19 mouse cellular contexts compared by ENCODE assay signal in the genomic region with DNA sequence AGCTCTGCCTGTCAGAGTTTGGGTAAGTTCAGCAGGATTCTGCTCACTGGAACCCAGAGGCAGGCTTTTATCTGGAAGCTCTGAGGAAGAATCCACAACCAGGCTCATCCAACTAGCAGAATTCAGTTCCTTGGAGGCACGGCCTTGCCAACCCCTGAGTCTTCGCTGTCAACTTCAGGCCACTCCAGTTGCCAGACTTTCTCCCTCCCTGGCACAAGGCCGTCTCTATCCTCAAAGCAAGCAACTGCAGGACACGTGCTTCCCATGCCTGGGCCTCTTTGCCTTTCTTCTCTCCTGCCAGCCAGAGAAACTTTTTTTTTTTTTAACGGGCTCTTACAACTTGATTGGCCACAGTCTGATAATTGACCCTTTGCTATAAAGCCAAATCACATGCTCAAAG. TPM values are rescaled to one million over a fixed set of nuclear protein-coding genes. Genes with fewer than 3 reads are reported as not detected.
DNase-seq lines count a peak whose midpoint lies in the region; ATAC-seq and TF ChIP-seq lines count a peak whose summit lies in the region.
"Had no signal": no experiment of that assay in that cellular context is flagged by ENCODE, and none has a peak within 500 bp of the region (broad histone marks: within the 10 kb centered on the region; RNA-seq: fewer than 3 reads in every experiment).

No protein-coding gene starts in this region.

- H3K27ac ChIP-seq in hindbrain, postnatal 0 days, result no peak overlapping the region
- H3K27ac ChIP-seq in hindbrain, embryonic 10.5 days, result no peak overlapping the region
- H3K27ac ChIP-seq: embryonic facial prominence, embryonic 13.5 days; forebrain, embryonic 13.5 days; kidney, embryonic 15.5 days; limb, embryonic 15.5 days had no signal

- no peak overlapping the region for H3K9ac ChIP-seq in hindbrain, postnatal 0 days (replicated peaks; ENCODE audit: low read length)
- H3K9ac ChIP-seq: embryonic facial prominence, embryonic 13.5 days; forebrain, embryonic 13.5 days; kidney, embryonic 15.5 days; limb, embryonic 15.5 days had no signal

- DNase-seq in adrenal gland, adult 2 months, result peak; percentile 52
- no peak for DNase-seq in adrenal gland, adult 18-20 months (ENCODE audit: low spot score in 2 of 2)
- peak; percentile 55 for DNase-seq in hindbrain, postnatal 0 days (ENCODE audit: low spot score)
- DNase-seq in hindbrain, embryonic 10.5 days (ENCODE audit: low spot score), result no peak
- peak; percentile 27 for DNase-seq in ovary, postnatal 36 days (ENCODE audit: low spot score)
- DNase-seq in ovary, adult 18-20 months (ENCODE audit: low spot score), result no peak
- DNase-seq in skeletal muscle tissue, adult 2 months (ENCODE audit: low read depth, low spot score), result peak; percentile 10
- DNase-seq: cerebellum, adult 9-11 months had no signal

- 25% methylated on average over 5 of the region's 5 CpGs for WGBS in hindbrain, postnatal 0 days
- 43% methylated on average over 5 of the region's 5 CpGs for WGBS in hindbrain, embryonic 10.5 days

- H3K4me3 ChIP-seq in hindbrain, postnatal 0 days (ENCODE audit: low read length), result no peak overlapping the region
- no peak overlapping the region for H3K4me3 ChIP-seq in hindbrain, embryonic 10.5 days
- H3K4me3 ChIP-seq: embryonic facial prominence, embryonic 13.5 days; forebrain, embryonic 13.5 days; kidney, embryonic 15.5 days; limb, embryonic 15.5 days had no signal

- TF ChIP-seq CTCF in hindbrain, postnatal 0 days (IDR thresholded peaks at IDR 0.05; ENCODE audit: low read depth), result no peak

- no peaks in the 10 kb centered on the region for H3K4me1 ChIP-seq in hindbrain, postnatal 0 days (ENCODE audit: insufficient read depth, low read length)
- peaks cover 20% of the 10 kb centered on the region for H3K4me1 ChIP-seq in hindbrain, embryonic 10.5 days (replicated peaks)

- H3K4me2 ChIP-seq in hindbrain, postnatal 0 days (ENCODE audit: low read depth, low read length), result no peak overlapping the region
- H3K4me2 ChIP-seq: embryonic facial prominence, embryonic 13.5 days; forebrain, embryonic 13.5 days; kidney, embryonic 15.5 days; limb, embryonic 15.5 days had no signal

- H3K27me3 ChIP-seq in hindbrain, postnatal 0 days (ENCODE audit: insufficient read depth, low read length), result no peaks in the 10 kb centered on the region
- peaks cover 50% of the 10 kb centered on the region for H3K27me3 ChIP-seq in hindbrain, embryonic 10.5 days (ENCODE audit: insufficient read depth, poor library complexity, severe bottlenecking)

- no peaks in the 10 kb centered on the region for H3K36me3 ChIP-seq in hindbrain, postnatal 0 days (ENCODE audit: insufficient read depth, low read length)
- H3K36me3 ChIP-seq in hindbrain, embryonic 10.5 days, result no peaks in the 10 kb centered on the region
- H3K36me3 ChIP-seq: embryonic facial prominence, embryonic 13.5 days; kidney, embryonic 15.5 days; limb, embryonic 15.5 days had no signal

- no peaks in the 10 kb centered on the region for H3K9me3 ChIP-seq in hindbrain, postnatal 0 days (ENCODE audit: low read length)
- H3K9me3 ChIP-seq in hindbrain, embryonic 10.5 days, result no peaks in the 10 kb centered on the region
- H3K9me3 ChIP-seq: embryonic facial prominence, embryonic 13.5 days; forebrain, embryonic 13.5 days; kidney, embryonic 15.5 days; limb, embryonic 15.5 days had no signal

- ATAC-seq in hindbrain, postnatal 0 days, result no peak
- no peak for ATAC-seq in CD4-positive, CD25-positive, alpha-beta regulatory T cell, adult 4 months
- ATAC-seq: forebrain, embryonic 13.5 days; lung, postnatal 0 days had no signal

RNA-seq across cellular contexts. Expression of a gene that starts 19.2 kb away (rescaled TPM):
- not detected for total RNA-seq in adrenal gland, adult 2 months (2021)
- polyA plus RNA-seq in adrenal gland, adult 2 months (2012; rRNA removed), result 0.20 and 1.2 TPM in 2 replicates
- not detected for total RNA-seq in adrenal gland, adult 18-20 months (2021)
- total RNA-seq in hindbrain, postnatal 0 days (2014; rRNA removed), result not detected in 2 replicates
- polyA plus RNA-seq in hindbrain, postnatal 0 days (2015; fragmentation: Nextera tagmentation; extraction: Ambion mirVana), result not detected in 2 replicates
- 0.18 and 0.51 TPM in 2 replicates for polyA plus RNA-seq in hindbrain, embryonic 10.5 days (2016; fragmentation: Nextera tagmentation; extraction: Ambion mirVana)
- not detected for polyA plus RNA-seq in CD4-positive, CD25-positive, alpha-beta regulatory T cell, adult 4 months (2017; shearing (Covaris generic))
- total RNA-seq: gastrocnemius, postnatal 4 days; layer of hippocampus, adult 8-10 months; left cerebral cortex, adult 8-10 months; megakaryocyte-erythroid progenitor cell, adult 5-6 weeks had no signal
- polyA plus RNA-seq: embryonic facial prominence, embryonic 13.5 days; forebrain, embryonic 13.5 days; heart, embryonic 16.5 days; kidney, embryonic 15.5 days; limb, embryonic 15.5 days; lung, postnatal 0 days had no signal

RNA-seq across cellular contexts. Expression of a gene that starts 36.3 kb away (rescaled TPM):
- 1 to 10 TPM; 1.2 to 2.8 TPM for total RNA-seq in adrenal gland, adult 2 months (2021)
- 5.7 and 6.3 TPM in 2 replicates for polyA plus RNA-seq in adrenal gland, adult 2 months (2012; rRNA removed)
- total RNA-seq in adrenal gland, adult 18-20 months (2021), result 1 to 10 TPM; 2.3 to 3.0 TPM
- total RNA-seq in hindbrain, postnatal 0 days (2014; rRNA removed), result 0.90 and 1.8 TPM in 2 replicates
- 0.16 and 0.30 TPM in 2 replicates for polyA plus RNA-seq in hindbrain, postnatal 0 days (2015; fragmentation: Nextera tagmentation; extraction: Ambion mirVana)
- polyA plus RNA-seq in hindbrain, embryonic 10.5 days (2016; fragmentation: Nextera tagmentation; extraction: Ambion mirVana), result 2.2 and 3.1 TPM in 2 replicates
- under 1 TPM in 1 of 2 experiments, not detected in 1; 0.16 TPM for polyA plus RNA-seq in CD4-positive, CD25-positive, alpha-beta regulatory T cell, adult 4 months (2017; shearing (Covaris generic))
- polyA plus RNA-seq: heart, embryonic 16.5 days had no signal

RNA-seq across cellular contexts. Expression of a gene that starts 42.0 kb away (rescaled TPM):
- total RNA-seq in adrenal gland, adult 2 months (2021), result 100 to 1,000 TPM; 106 to 118 TPM
- 30.9 and 37.6 TPM in 2 replicates for polyA plus RNA-seq in adrenal gland, adult 2 months (2012; rRNA removed)
- 100 to 1,000 TPM; 110 to 127 TPM for total RNA-seq in adrenal gland, adult 18-20 months (2021)
- 68.0 and 70.3 TPM in 2 replicates for total RNA-seq in hindbrain, postnatal 0 days (2014; rRNA removed)
- polyA plus RNA-seq in hindbrain, postnatal 0 days (2015; fragmentation: Nextera tagmentation; extraction: Ambion mirVana), result 199 and 204 TPM in 2 replicates
- 88.0 and 91.2 TPM in 2 replicates for polyA plus RNA-seq in hindbrain, embryonic 10.5 days (2016; fragmentation: Nextera tagmentation; extraction: Ambion mirVana)
- 10 to 100 TPM; 43.9 to 64.6 TPM for polyA plus RNA-seq in CD4-positive, CD25-positive, alpha-beta regulatory T cell, adult 4 months (2017; shearing (Covaris generic))

RNA-seq across cellular contexts. Expression of a gene that starts 54.9 kb away (rescaled TPM):
- under 1 TPM; 0.31 to 0.58 TPM for total RNA-seq in adrenal gland, adult 2 months (2021)
- 0.10 and 0.13 TPM in 2 replicates for polyA plus RNA-seq in adrenal gland, adult 2 months (2012; rRNA removed)
- total RNA-seq in adrenal gland, adult 18-20 months (2021), result under 1 TPM; 0.30 to 0.38 TPM
- 2.8 and 3.6 TPM in 2 replicates for total RNA-seq in hindbrain, postnatal 0 days (2014; rRNA removed)
- polyA plus RNA-seq in hindbrain, postnatal 0 days (2015; fragmentation: Nextera tagmentation; extraction: Ambion mirVana), result 2.3 and 2.8 TPM in 2 replicates
- 15.0 and 20.0 TPM in 2 replicates for polyA plus RNA-seq in hindbrain, embryonic 10.5 days (2016; fragmentation: Nextera tagmentation; extraction: Ambion mirVana)
- polyA plus RNA-seq in CD4-positive, CD25-positive, alpha-beta regulatory T cell, adult 4 months (2017; shearing (Covaris generic)), result 1 to 10 TPM; 2.0 TPM

Comparison
In these comparisons a context has a peak if more than half of its experiments do, and no peak if none do; other contexts are left out.
1. DNase-seq: peak in adrenal gland, adult 2 months (single experiment), hindbrain, postnatal 0 days (single experiment), ovary, postnatal 36 days (single experiment) and skeletal muscle tissue, adult 2 months (single experiment); none in adrenal gland, adult 18-20 months (0 of 2), hindbrain, embryonic 10.5 days (single experiment) and ovary, adult 18-20 months (single experiment).